Mouse (Mus musculus): ENCODE results near the gene Rnf185. TPM values are rescaled to one million over a fixed set of nuclear protein-coding genes. Genes with fewer than 3 reads are reported as not detected.

Rnf185 gene
- polyA plus RNA-seq, 1 experiment from 2014 or later, result 7.5 TPM

- H3K4me2 ChIP-seq, result no peak overlapping the region
- WGBS (ENCODE audit: insufficient replicate concordance), result 46% methylated on average over 4 of the region's 4 CpGs
- H3K27ac ChIP-seq (replicated peaks), result no peak overlapping the region
- H3K36me3 ChIP-seq (replicated peaks), result peaks cover 29% of the 10 kb centered on the region
- H3K4me3 ChIP-seq (replicated peaks), result no peak overlapping the region
- no peak overlapping the region for H3K9ac ChIP-seq
- H3K9me3 ChIP-seq (replicated peaks), result no peaks in the 10 kb centered on the region
- peaks cover 8% of the 10 kb centered on the region; the same call in 1 of the 2 replicates for H3K4me1 ChIP-seq (replicated peaks)
- ATAC-seq (ENCODE audit: insufficient read depth), result no peak
- H3K27me3 ChIP-seq, result no peaks in the 10 kb centered on the region
These were observed 33.4 kb downstream of the Rnf185 start for GRCm38 (mm10) chr11:3418741-3419140.

GRCm38 (mm10) chr11:3417795-3418194 lies 34.4 kb downstream of the Rnf185 start:
- Histone ChIP-seq H3K4me2 (no peak overlapping the region), H3K9me3 (replicated peaks) (no peaks in the 10 kb centered on the region), H3K36me3 (replicated peaks) (peaks cover 26% of the 10 kb centered on the region), H3K27me3 (no peaks in the 10 kb centered on the region), H3K4me3 (replicated peaks) (no peak overlapping the region), H3K9ac (no peak overlapping the region), H3K4me1 (replicated peaks) (peaks cover 8% of the 10 kb centered on the region; the same call in 1 of the 2 replicates), H3K27ac (replicated peaks) (no peak overlapping the region)
- ATAC-seq (ENCODE audit: insufficient read depth), result no peak
- 44% methylated on average over 6 of the region's 6 CpGs for WGBS (ENCODE audit: insufficient replicate concordance)

- Histone ChIP-seq H3K4me2 (no peak overlapping the region), H3K27me3 (no peaks in the 10 kb centered on the region), H3K4me3 (replicated peaks) (no peak overlapping the region), H3K27ac (replicated peaks) (no peak overlapping the region), H3K9me3 (replicated peaks) (no peaks in the 10 kb centered on the region), H3K9ac (no peak overlapping the region), H3K4me1 (replicated peaks) (peaks cover 8% of the 10 kb centered on the region; the same call in 1 of the 2 replicates), H3K36me3 (replicated peaks) (peaks cover 26% of the 10 kb centered on the region)
- ATAC-seq (ENCODE audit: insufficient read depth), result no peak
- WGBS (ENCODE audit: insufficient replicate concordance), result 75% methylated on average over 3 of the region's 3 CpGs
These were observed 35.8 kb downstream of the Rnf185 start for GRCm38 (mm10) chr11:3416399-3416798.

- no peak for ATAC-seq (ENCODE audit: insufficient read depth)
- Histone ChIP-seq H3K4me2 (no peak overlapping the region), H3K27me3 (no peaks in the 10 kb centered on the region), H3K4me3 (replicated peaks) (no peak overlapping the region), H3K9ac (no peak overlapping the region), H3K36me3 (replicated peaks) (peaks cover 19% of the 10 kb centered on the region), H3K4me1 (replicated peaks) (peaks cover 24% of the 10 kb centered on the region), H3K9me3 (replicated peaks) (no peaks in the 10 kb centered on the region), H3K27ac (replicated peaks) (no peak overlapping the region)
- WGBS (ENCODE audit: insufficient replicate concordance), result 56% methylated on average over 3 of the region's 3 CpGs
These were observed 40.1 kb downstream of the Rnf185 start for GRCm38 (mm10) chr11:3412111-3412510.

- H3K9ac ChIP-seq, result peak within 1 kb of the TSS; percentile 68
- peak within 1 kb of the TSS; percentile 67 for H3K27ac ChIP-seq (replicated peaks)
- peak within 1 kb of the TSS; percentile 83 for H3K4me2 ChIP-seq
- H3K4me3 ChIP-seq (replicated peaks), result peak within 1 kb of the TSS; percentile 85
- H3K9me3 ChIP-seq (replicated peaks), result no peaks in the 10 kb centered on the region
- WGBS (ENCODE audit: insufficient replicate concordance), result 3% methylated on average over 45 of the region's 45 CpGs
- peaks cover 46% of the 10 kb centered on the region for H3K4me1 ChIP-seq (replicated peaks)
- peak; percentile 98 for ATAC-seq (ENCODE audit: insufficient read depth)
- no peaks in the 10 kb centered on the region for H3K27me3 ChIP-seq
- peaks cover 4% of the 10 kb centered on the region; the same call in 1 of the 2 replicates for H3K36me3 ChIP-seq (replicated peaks)
These were observed 43.0 kb downstream of the Rnf185 start, which contains the start of gene Limk2 for GRCm38 (mm10) chr11:3408997-3409732. Gene Limk2, minus strand, starts transcription at chr11:3409189.

GRCm38 (mm10) chr11:3408131-3408996 lies 43.8 kb downstream of the Rnf185 start:
- ATAC-seq (ENCODE audit: insufficient read depth), result peak; percentile 22
- Histone ChIP-seq H3K27me3 (no peaks in the 10 kb centered on the region), H3K36me3 (replicated peaks) (no peaks in the 10 kb centered on the region), H3K4me3 (replicated peaks) (peak overlapping the region; percentile 85), H3K4me2 (peak overlapping the region; percentile 83), H3K4me1 (replicated peaks) (peaks cover 54% of the 10 kb centered on the region), H3K27ac (replicated peaks) (peak overlapping the region; percentile 67), H3K9me3 (replicated peaks) (no peaks in the 10 kb centered on the region), H3K9ac (peak overlapping the region; percentile 68)
- WGBS (ENCODE audit: insufficient replicate concordance), result 2% methylated on average over 34 of the region's 34 CpGs

GRCm38 (mm10) chr11:3404287-3405047 lies 47.7 kb downstream of the Rnf185 start:
- no peaks in the 10 kb centered on the region for H3K9me3 ChIP-seq (replicated peaks)
- peak overlapping the region; percentile 55; the same call in 1 of the 2 replicates for H3K27ac ChIP-seq (replicated peaks)
- no peaks in the 10 kb centered on the region for H3K27me3 ChIP-seq
- H3K36me3 ChIP-seq (replicated peaks), result no peaks in the 10 kb centered on the region
- H3K4me1 ChIP-seq (replicated peaks), result peaks cover 68% of the 10 kb centered on the region
- no peak overlapping the region for H3K4me3 ChIP-seq (replicated peaks)
- no peak for ATAC-seq (ENCODE audit: insufficient read depth)
- no peak overlapping the region for H3K4me2 ChIP-seq
- H3K9ac ChIP-seq, result no peak overlapping the region
- 56% methylated on average over 7 of the region's 7 CpGs for WGBS (ENCODE audit: insufficient replicate concordance)

- Histone ChIP-seq H3K9me3 (replicated peaks) (no peaks in the 10 kb centered on the region), H3K4me1 (replicated peaks) (peaks cover 55% of the 10 kb centered on the region), H3K27me3 (no peaks in the 10 kb centered on the region), H3K27ac (replicated peaks) (peak overlapping the region; percentile 76), H3K4me2 (peak overlapping the region; percentile 39), H3K4me3 (replicated peaks) (no peak overlapping the region), H3K36me3 (replicated peaks) (no peaks in the 10 kb centered on the region), H3K9ac (no peak overlapping the region; the same call in 1 of the 2 replicates)
- 21% methylated on average over 3 of the region's 3 CpGs for WGBS (ENCODE audit: insufficient replicate concordance)
- peak; percentile 84 for ATAC-seq (ENCODE audit: insufficient read depth)
These were observed 49.1 kb downstream of the Rnf185 start for GRCm38 (mm10) chr11:3403024-3403423.

GRCm38 (mm10) chr11:3398318-3398717 lies 53.8 kb downstream of the Rnf185 start:
- ATAC-seq (ENCODE audit: insufficient read depth), result no peak
- Histone ChIP-seq H3K36me3 (replicated peaks) (no peaks in the 10 kb centered on the region; the same call in 1 of the 2 replicates), H3K27me3 (no peaks in the 10 kb centered on the region), H3K4me3 (replicated peaks) (no peak overlapping the region), H3K9me3 (replicated peaks) (no peaks in the 10 kb centered on the region), H3K9ac (no peak overlapping the region), H3K4me2 (no peak overlapping the region), H3K4me1 (replicated peaks) (peaks cover 15% of the 10 kb centered on the region), H3K27ac (replicated peaks) (no peak overlapping the region)
- WGBS (ENCODE audit: insufficient replicate concordance), result 76% methylated on average over 1 of the region's 1 CpGs

- WGBS (ENCODE audit: insufficient replicate concordance), result 80% methylated on average over 8 of the region's 8 CpGs
- ATAC-seq (ENCODE audit: insufficient read depth), result no peak
These were observed 55.6 kb downstream of the Rnf185 start for GRCm38 (mm10) chr11:3396562-3396961.

More at GRCm38 (mm10) chr11:3396562-3396961, 55.6 kb downstream of the Rnf185 start:
- H3K27me3 ChIP-seq, result no peaks in the 10 kb centered on the region
- no peaks in the 10 kb centered on the region for H3K4me1 ChIP-seq (replicated peaks)
- peaks cover 5% of the 10 kb centered on the region; the same call in 1 of the 2 replicates for H3K36me3 ChIP-seq (replicated peaks)
- no peak overlapping the region for H3K9ac ChIP-seq
- no peaks in the 10 kb centered on the region for H3K9me3 ChIP-seq (replicated peaks)
- no peak overlapping the region for H3K27ac ChIP-seq (replicated peaks)
- H3K4me3 ChIP-seq (replicated peaks), result no peak overlapping the region
- no peak overlapping the region for H3K4me2 ChIP-seq

Data from liver, embryonic 15.5 days (tissue).